Comparison of ENCODE assay signal across 8 mouse cellular contexts in genomic region chr14:25800166-25800960, GRCm38 (mm10). TPM values are rescaled to one million over a fixed set of nuclear protein-coding genes. Genes with fewer than 3 reads are reported as not detected.
DNase-seq lines count a peak whose midpoint lies in the region; ATAC-seq lines count a peak whose summit lies in the region.

No protein-coding gene starts in this region.

- no peak for ATAC-seq in hindbrain, embryonic 11.5 days (ENCODE audit: low FRiP score)

- WGBS in hindbrain, embryonic 11.5 days = 32% methylated on average over 19 of the region's 19 CpGs

- H3K27me3 ChIP-seq in hindbrain, embryonic 11.5 days (ENCODE audit: control insufficient read depth, insufficient read depth, low read length) = 0 out of 2 replicates have a peak, but pooled peaks cover 2% of the 10 kb centered on the region

- no peak overlapping the region for H3K4me2 ChIP-seq in hindbrain, embryonic 11.5 days (replicated peaks; ENCODE audit: low read depth, low read length)

- peak; percentile 43 for DNase-seq in MEL-GATA-1-ER (ENCODE audit: extremely low read depth, low read depth)
- peak; percentile 72 for DNase-seq in cerebellum, adult 9-10 months
- DNase-seq in frontal cortex, postnatal 10 days (ENCODE audit: low spot score in 2 of 2) = peak; percentile 48 to 74
- DNase-seq in hindbrain, embryonic 11.5 days (ENCODE audit: low spot score) = peak; percentile 92
- DNase-seq in layer of hippocampus, adult 9-11 months = peak; percentile 70
- DNase-seq in lung, postnatal 10 days = peak; percentile 94
- peak; percentile 18 for DNase-seq in retina, adult 2 months (ENCODE audit: low read depth, low spot score)
- peak; percentile 85 for DNase-seq in thymus, postnatal 25 days

- no peak overlapping the region for H3K27ac ChIP-seq in hindbrain, embryonic 11.5 days (ENCODE audit: low read depth, low read length)

- no peak overlapping the region for H3K9ac ChIP-seq in hindbrain, embryonic 11.5 days (ENCODE audit: low read depth, low read length)

- H3K9me3 ChIP-seq in hindbrain, embryonic 11.5 days (ENCODE audit: control insufficient read depth, low read length) = no peaks in the 10 kb centered on the region

- no peaks in the 10 kb centered on the region; the same call in 1 of the 2 replicates for H3K4me1 ChIP-seq in hindbrain, embryonic 11.5 days (replicated peaks; ENCODE audit: control insufficient read depth, insufficient read depth, low read length)

- no peaks in the 10 kb centered on the region for H3K36me3 ChIP-seq in hindbrain, embryonic 11.5 days (ENCODE audit: control insufficient read depth, insufficient read depth, low read length)

- H3K4me3 ChIP-seq in hindbrain, embryonic 11.5 days (ENCODE audit: low read depth, low read length) = no peak overlapping the region

RNA-seq across cellular contexts. Expression of gene Zcchc24, which starts 31.5 kb away (rescaled TPM):
- 13.4 and 14.3 TPM in 2 replicates for polyA plus RNA-seq in hindbrain, embryonic 11.5 days (2014; fragmentation: Nextera tagmentation; extraction: Ambion mirVana)

RNA-seq across cellular contexts. Expression of gene Anxa11, which starts 41.6 kb away (rescaled TPM):
- polyA plus RNA-seq in hindbrain, embryonic 11.5 days (2014; fragmentation: Nextera tagmentation; extraction: Ambion mirVana) = 4.3 and 5.5 TPM in 2 replicates

Comparison
In these comparisons a context has a peak if more than half of its experiments do, and no peak if none do; other contexts are left out.
1. DNase-seq: peak in every context shown above with its lines; median percentile 94 in lung, postnatal 10 days; 92 in hindbrain, embryonic 11.5 days; 85 in thymus, postnatal 25 days; 72 in cerebellum, adult 9-10 months; 70 in layer of hippocampus, adult 9-11 months; 61 in frontal cortex, postnatal 10 days; 43 in MEL-GATA-1-ER; 18 in retina, adult 2 months.